Mouse (Mus musculus) 416B (cell line): ENCODE data around the gene Ubr2.

Experiments used
- DNase-seq: peaks from one replicate; pipeline ENCODE4 v3.0.0; 2011; ENCODE audit warnings: low read depth

Gene Ubr2

GRCm38 (mm10) chr17:47009898-47010721, at the start of gene Ubr2:
Gene Ubr2, minus strand, starts transcription at chr17:47010556.
- peak; percentile 97 for DNase-seq

- peak; percentile 54 for DNase-seq
Observed at GRCm38 (mm10) chr17:47059836-47060360, 49.5 kb upstream of the Ubr2 start.

- no peak for DNase-seq
Observed at GRCm38 (mm10) chr17:47057966-47058365, 47.6 kb upstream of the Ubr2 start.

GRCm38 (mm10) chr17:47056476-47056875, 46.1 kb upstream of the Ubr2 start:
- no peak for DNase-seq

GRCm38 (mm10) chr17:47055121-47055520, 44.8 kb upstream of the Ubr2 start:
- no peak for DNase-seq

- no peak for DNase-seq
Observed at GRCm38 (mm10) chr17:47054613-47055012, 44.3 kb upstream of the Ubr2 start.

GRCm38 (mm10) chr17:47050678-47051077, 40.3 kb upstream of the Ubr2 start:
- peak; percentile 67 for DNase-seq

- no peak for DNase-seq
Observed at GRCm38 (mm10) chr17:47042866-47043265, 32.5 kb upstream of the Ubr2 start.

GRCm38 (mm10) chr17:47038844-47039803, 28.8 kb upstream of the Ubr2 start:
- DNase-seq = peak; percentile 83

- no peak for DNase-seq
Observed at GRCm38 (mm10) chr17:47034536-47034935, 24.2 kb upstream of the Ubr2 start.

- DNase-seq = peak; percentile 79
Observed at GRCm38 (mm10) chr17:47033643-47034042, 23.3 kb upstream of the Ubr2 start.

GRCm38 (mm10) chr17:47024805-47025204, 14.4 kb upstream of the Ubr2 start:
- no peak for DNase-seq

GRCm38 (mm10) chr17:47023369-47023768, 13.0 kb upstream of the Ubr2 start:
- no peak for DNase-seq

- DNase-seq = no peak
Observed at GRCm38 (mm10) chr17:47012896-47013295, 2.5 kb upstream of the Ubr2 start.

- no peak for DNase-seq
Observed at GRCm38 (mm10) chr17:47011661-47012043, 1.3 kb upstream of the Ubr2 start.

GRCm38 (mm10) chr17:47010722-47011660, 635 bp upstream of the Ubr2 start:
- DNase-seq = peak; percentile 91

- DNase-seq = no peak
Observed at GRCm38 (mm10) chr17:47009546-47009897, 834 bp downstream of the Ubr2 start.

GRCm38 (mm10) chr17:47009016-47009415, 1.3 kb downstream of the Ubr2 start:
- DNase-seq = peak; percentile 25

GRCm38 (mm10) chr17:47008506-47008905, 1.9 kb downstream of the Ubr2 start:
- no peak for DNase-seq

- no peak for DNase-seq
Observed at GRCm38 (mm10) chr17:47006741-47007140, 3.6 kb downstream of the Ubr2 start.

GRCm38 (mm10) chr17:47005741-47006405, 4.5 kb downstream of the Ubr2 start:
- peak; percentile 79 for DNase-seq
